Mouse (Mus musculus) large intestine, adult 2 months (tissue): ENCODE data around the gene Gm45233. TPM values are rescaled to one million over a fixed set of nuclear protein-coding genes. Genes with fewer than 3 reads are reported as not detected.
"Not testable (repeated sequence)": the region's sequence is repeated elsewhere in the genome, so short reads cannot be mapped to it uniquely, and the experiment has no call there.

Source experiments
- DNase-seq: peaks from one replicate; pipeline ENCODE4 v3.0.0-alpha.2; 2012; ENCODE audit warnings: low read depth, low spot score
- WGBS: fragments of 180-500 bp; shearing (Covaris S2); methylation state at CpG from one replicate; pipeline ENCODE4 v1.1.7; 2018; 5-methylcytosine and 5-hydroxymethylcytosine counted together
- polyA plus RNA-seq: library from polyadenylated mRNA; depleted of rRNA; stranded (reverse); fragments of >200 nt; gene quantifications from 2 replicates; pipeline ENCODE4 v1.2.3, GENCODE M21; 2012; rRNA removed

Gm45233 gene
- polyA plus RNA-seq: 0.33 TPM in 1 of 2 replicates, not detected in the other

GRCm38 (mm10) chr7:43443917-43444293, at the start of gene Gm45233, which contains the start of gene Etfb:
Gene Gm45233 (plus strand): TSS chr7:43444128.
Gene Etfb (plus strand): TSS chr7:43444083.
- DNase-seq: peak; percentile 76
- under 1% methylated on average over 27 of the region's 27 CpGs for WGBS

DNA sequence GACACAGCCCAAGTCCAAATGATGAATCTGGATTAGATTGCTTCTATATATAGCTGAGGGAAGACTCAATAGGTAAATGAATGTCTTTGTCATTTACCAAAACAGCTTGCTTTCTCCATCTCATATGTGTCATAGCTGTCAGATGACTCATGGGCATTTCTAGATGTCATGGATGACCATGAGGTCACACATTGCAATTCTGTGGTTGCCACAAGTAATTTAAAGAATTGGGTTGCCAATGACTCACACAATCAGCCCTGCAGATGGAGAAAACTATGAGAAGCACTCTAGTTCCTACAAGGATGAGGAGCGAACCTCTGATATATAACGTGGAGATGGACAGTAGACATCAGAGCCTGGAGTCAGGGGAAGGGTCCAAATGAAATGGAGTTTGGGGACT, 44.4 kb upstream of the Gm45233 start:
- 81% methylated on average over 2 of the region's 2 CpGs for WGBS
- no peak for DNase-seq

- DNase-seq: no peak
- 7% methylated on average over 2 of the region's 2 CpGs for WGBS
Measured at GRCm38 (mm10) chr7:43402718-43403117, 41.2 kb upstream of the Gm45233 start.

- no peak for DNase-seq
- WGBS: 66% methylated on average over 3 of the region's 3 CpGs
Measured at GRCm38 (mm10) chr7:43407573-43407972, 36.4 kb upstream of the Gm45233 start.

GRCm38 (mm10) chr7:43408131-43408553, 35.8 kb upstream of the Gm45233 start, which contains the start of gene Siglecg:
Gene Siglecg (plus strand): TSS chr7:43408204.
- WGBS: 70% methylated on average over 4 of the region's 4 CpGs
- no peak for DNase-seq

- 76% methylated on average over 3 of the region's 3 CpGs for WGBS
Measured at GRCm38 (mm10) chr7:43409084-43409483, 34.8 kb upstream of the Gm45233 start.

DNA sequence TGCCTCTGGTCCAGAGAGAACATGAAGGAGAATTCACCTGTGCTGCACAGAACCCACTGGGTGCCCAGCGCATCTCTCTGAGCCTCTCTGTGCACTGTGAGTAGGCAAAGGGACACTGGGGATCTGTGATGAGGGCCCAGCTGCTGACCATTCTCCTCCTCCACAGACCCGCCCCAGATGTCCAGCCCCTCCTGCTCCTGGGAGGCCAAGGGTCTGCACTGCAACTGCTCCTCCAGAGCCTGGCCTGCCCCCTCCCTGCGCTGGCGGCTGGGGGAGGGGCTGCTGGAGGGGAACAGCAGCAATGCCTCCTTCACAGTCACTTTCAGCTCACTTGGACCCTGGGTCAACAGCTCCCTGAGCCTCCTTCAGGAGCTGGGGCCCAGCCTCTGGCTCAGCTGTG, 32.2 kb upstream of the Gm45233 start:
- not testable (repeated sequence) for DNase-seq
- 35% methylated on average over 4 of the region's 4 CpGs for WGBS

More at GRCm38 (mm10) chr7:43409084-43409483, 34.8 kb upstream of the Gm45233 start:
- DNase-seq: no peak

DNA sequence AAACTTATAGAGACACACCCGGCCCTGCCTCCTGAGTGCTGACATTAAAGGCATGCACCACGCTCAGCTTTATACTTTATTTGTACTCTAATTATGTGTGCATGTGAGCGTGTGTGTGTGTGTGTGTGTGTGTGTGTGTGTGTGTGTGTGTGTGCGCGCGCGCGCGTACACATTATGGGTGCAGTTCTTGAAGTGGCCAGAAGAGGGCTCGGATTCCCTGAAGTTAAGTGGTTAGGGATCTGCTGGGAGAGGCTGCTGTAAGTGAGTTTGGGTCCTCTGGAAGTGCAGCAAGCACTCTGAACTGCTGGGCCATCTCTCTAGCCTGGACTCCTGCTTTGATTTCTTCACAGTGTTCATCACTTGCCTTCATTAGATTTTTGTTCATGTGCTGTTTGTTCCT, 26.6 kb upstream of the Gm45233 start:
- no peak for DNase-seq
- WGBS: 78% methylated on average over 10 of the region's 10 CpGs

DNA sequence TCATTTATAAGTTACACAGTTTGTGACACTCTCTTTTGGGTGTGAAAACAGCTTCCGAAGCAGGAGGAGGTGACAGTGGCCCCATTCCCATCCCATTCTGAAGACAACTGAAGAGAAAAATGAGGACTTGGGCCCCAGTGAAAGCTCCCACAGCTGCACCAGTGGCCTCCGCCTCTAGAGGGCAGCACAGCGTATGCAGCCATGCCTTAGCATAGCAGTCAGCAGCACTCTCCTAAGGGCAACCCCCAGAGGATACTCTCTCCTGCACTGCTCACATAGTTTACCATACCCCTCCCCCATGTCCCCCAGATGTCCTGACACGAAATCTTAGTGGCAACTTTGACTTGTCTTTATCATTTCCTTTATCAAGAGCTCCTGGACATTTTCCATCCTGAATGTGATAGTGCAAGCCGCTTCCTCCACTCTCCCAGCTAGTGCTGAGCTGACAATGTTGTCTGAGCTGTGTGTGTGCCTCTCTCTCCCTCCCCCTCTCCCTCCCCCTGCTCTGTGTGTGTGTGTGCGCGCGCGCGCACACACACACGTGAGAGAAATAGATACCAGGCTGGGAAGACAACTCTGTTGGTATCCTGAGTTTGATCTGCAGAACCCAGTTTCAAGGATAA, 20.8 kb upstream of the Gm45233 start:
- DNase-seq: peak; percentile 47
- WGBS: 23% methylated on average over 11 of the region's 11 CpGs

DNA sequence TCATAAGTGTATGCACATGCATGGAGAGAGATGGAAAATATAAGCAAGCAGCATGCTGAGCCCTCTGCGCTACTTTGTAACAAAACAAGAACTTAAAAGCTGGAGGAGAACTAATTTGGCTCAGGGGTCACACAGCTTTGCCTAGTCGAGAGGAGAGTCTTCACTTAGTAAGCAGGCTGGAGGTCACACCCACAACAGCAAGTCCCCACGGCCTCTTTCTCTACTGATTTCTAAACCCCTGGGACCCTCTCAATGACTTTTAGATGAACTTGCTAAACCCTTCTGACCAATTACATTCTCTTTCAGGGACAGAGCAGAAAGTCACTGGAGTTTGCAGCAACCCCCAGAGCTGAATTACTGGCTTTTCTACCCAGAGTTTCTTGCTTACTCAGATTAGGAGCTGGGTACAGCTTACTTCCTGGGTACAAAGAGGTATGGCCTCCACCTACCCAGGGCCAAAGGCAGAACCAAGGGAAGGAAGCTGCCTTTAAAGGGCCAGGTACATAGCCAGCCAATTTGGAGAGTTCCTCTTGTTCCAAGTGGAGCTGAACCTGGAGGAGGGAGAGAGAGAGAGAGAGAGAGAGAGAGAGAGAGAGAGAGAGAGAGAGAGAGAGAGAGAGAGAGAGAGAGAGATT, 19.8 kb upstream of the Gm45233 start:
- 55% methylated on average over 3 of the region's 3 CpGs for WGBS
- DNase-seq: no peak

DNA sequence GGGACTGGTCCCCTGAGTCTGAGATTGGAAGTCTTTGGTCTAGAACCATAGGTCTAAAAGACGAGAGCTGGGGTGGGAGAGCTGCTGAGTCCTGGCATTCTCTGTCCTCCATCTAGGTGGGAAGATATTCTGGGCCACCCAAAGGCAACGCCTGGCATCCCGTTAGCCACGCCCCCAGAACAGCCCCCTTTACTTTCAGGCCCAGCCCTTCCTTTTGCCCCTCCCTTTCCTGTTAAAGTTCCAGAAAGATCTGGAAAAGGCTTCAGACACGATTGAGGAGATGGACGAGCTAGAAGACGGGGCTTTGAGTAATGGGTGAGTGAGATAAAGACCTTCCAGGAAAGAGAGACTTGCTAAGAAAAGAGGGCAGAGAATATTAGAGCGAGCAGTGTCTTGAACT, 16.5 kb upstream of the Gm45233 start, which contains the start of gene Lim2:
Gene Lim2, plus strand, starts transcription at position 265 of the 400 bp plus-strand sequence.
- 82% methylated on average over 8 of the region's 8 CpGs for WGBS

DNA sequence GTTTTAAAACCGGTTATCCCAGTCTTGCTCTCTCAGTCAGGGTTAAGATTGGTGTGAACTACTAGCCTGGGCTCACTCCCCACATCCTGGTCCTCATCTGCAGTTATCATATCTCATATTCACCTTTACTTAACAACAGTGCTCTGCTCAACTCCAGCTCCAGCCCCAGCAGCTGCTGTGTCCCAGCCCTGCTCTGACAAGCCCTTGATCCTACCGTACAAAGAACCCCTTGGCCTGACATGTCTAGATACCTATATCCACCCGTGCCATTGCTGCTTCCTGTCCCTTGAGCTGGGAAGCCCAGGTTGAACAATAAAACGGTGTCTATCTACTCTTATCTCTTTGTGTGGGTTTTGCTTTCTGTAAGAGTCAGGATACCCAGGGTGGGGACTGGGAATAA, 14.4 kb upstream of the Gm45233 start:
- WGBS: 36% methylated on average over 4 of the region's 4 CpGs
- no peak for DNase-seq

More for the DNA sequence above, 16.5 kb upstream of the Gm45233 start, which contains the start of gene Lim2:
- DNase-seq: no peak

GRCm38 (mm10) chr7:43432891-43433290, 11.0 kb upstream of the Gm45233 start:
- WGBS: 66% methylated on average over 4 of the region's 4 CpGs
- no peak for DNase-seq

- WGBS: 89% methylated on average over 5 of the region's 5 CpGs
- no peak for DNase-seq
Measured at GRCm38 (mm10) chr7:43434676-43435075, 9.3 kb upstream of the Gm45233 start.

DNA sequence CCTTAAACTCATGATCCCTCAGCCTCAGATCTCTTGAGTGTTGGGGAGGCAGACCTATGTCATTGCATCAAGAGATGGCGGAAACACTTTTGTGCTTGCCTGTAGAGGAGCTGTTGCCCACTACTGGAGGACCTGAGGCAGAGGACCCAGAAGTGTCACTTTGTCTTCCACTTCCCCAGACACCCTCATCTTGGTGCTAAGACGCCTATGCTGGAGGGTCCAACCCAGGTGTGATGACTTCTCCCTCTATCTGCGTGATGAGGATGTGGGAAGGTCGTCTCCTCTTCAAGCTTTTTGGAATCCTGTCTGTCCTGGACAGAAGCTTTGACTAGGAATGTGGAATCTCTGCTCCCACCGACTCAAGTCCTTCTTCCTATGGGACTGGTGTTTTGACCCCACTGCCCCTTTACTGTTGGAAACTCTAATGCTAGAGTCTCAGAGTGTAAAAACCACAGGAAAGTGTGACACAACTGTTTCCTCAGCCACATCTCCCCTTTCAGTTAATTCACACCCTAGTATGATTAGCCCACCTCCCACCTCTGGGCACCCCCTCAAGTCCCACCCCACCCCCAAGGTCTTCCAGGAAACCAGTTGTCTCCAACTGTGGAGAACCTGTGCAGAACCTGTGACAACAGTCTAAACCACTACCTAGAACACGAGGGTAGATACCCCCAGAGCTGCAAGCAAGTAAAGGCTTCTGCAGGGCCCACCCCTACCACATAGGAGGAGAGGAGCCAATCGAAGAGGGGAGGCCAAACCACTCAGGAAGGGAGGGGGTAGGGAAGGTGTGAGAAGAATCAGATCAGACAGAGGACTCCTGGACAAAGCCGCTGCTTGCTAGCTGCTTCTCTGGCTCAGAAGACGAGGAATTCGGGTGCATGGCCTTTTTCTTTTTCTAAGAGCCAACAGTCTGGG, 7.3 kb upstream of the Gm45233 start, which contains the start of gene Nkg7:
Gene Nkg7, plus strand, starts transcription at position 733 of the 915 bp plus-strand sequence.
- no peak for DNase-seq
- WGBS: 73% methylated on average over 10 of the region's 10 CpGs

GRCm38 (mm10) chr7:43438611-43439010, 5.3 kb upstream of the Gm45233 start:
- WGBS: 82% methylated on average over 4 of the region's 4 CpGs
- DNase-seq: no peak

DNA sequence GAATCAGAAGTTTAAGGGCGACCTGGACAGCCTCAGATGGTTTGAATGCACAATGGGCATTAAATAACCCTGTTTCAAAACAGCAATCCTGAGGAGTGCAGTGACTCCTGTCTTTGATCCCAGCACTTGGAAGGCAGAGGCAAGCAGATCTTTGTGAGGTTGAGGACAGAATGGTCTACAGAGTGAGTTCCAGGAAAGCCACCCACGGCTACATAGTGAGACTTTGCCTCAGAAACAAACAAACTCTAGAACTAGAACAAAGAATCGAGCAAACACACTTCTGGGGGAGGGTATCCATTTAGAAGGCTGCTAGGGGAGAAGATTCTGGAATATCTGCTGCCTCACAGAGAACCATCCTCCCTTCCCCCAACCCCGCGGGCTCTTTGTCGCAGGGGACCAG, 3.4 kb upstream of the Gm45233 start, which contains the start of gene Cldnd2:
Gene Cldnd2, plus strand, starts transcription at position 301 of the 400 bp plus-strand sequence.
- WGBS: 68% methylated on average over 6 of the region's 6 CpGs

GRCm38 (mm10) chr7:43441071-43441470, 2.9 kb upstream of the Gm45233 start:
- no peak for DNase-seq
- 69% methylated on average over 3 of the region's 3 CpGs for WGBS

More for the DNA sequence above, 3.4 kb upstream of the Gm45233 start, which contains the start of gene Cldnd2:
- no peak for DNase-seq

DNA sequence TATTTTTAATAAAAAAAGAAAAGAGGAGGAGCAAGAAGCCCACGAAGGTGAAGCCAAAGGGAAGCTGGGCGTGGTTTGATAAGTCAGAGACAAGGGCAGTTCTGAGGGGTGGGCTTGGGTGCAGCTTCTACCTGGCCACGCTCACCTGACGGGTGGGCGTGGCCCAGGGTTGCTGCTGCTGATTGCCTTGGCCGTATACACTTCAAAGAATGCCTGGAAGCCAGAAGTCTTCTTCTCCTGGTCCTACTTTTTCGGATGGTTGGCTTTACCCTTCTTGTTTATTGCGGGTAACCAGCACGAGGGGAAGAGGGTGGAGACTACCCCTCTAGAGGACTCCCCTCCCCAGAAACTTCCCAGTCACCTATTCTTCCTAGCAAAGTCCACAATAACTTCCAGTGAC, 1.2 kb upstream of the Gm45233 start:
- DNase-seq: no peak

More for the DNA sequence above, 1.2 kb upstream of the Gm45233 start:
- 5% methylated on average over 9 of the region's 9 CpGs for WGBS
